Mouse (Mus musculus) 416B (cell line): Measurements from ENCODE around the gene Olfr397.

ENCODE experiments used
- DNase-seq: peaks from one replicate; pipeline ENCODE4 v3.0.0; 2011; ENCODE audit warnings: low read depth

Gene Olfr397

DNA sequence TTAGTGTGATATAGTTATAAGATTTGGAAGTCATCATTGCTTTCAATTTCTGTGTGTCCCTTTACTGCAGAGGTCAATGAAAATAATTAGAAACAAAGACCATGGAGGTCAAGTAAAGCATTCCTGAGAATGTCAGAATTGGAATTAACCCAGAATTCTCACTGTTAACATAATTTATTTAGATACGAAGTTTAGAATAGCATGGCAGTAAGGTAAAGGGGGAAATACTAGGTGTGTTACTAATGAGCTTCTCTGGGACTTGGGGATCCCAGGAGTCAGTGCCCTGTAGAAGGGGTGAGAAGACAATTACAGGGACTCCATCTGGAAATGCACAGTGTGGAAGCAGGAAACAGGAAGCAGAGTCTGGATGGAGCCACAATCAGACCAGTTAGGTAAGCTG, at the start of gene Olfr397:
Gene Olfr397 (plus strand): TSS at position 301 of the 400 bp plus-strand sequence.
- DNase-seq: no peak

DNA sequence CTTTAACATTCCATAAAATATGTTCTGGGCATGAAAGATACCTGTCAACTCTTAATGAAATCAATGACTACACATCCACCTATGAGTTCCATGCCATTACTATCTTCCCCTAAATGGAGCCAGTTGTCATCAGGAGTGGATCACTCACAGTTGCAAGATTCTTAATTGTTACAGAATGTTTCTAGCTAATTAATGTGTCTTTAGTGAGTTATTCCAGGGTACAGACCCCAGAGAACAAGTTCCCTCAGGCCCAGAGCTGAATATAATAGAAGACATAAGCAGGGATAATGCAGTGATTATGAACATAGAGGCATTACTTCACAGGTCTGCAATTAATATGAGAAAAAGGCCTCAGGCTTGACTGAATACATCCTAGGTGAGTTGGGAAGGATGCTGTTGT, 24.2 kb upstream of the Olfr397 start, which contains the start of gene Olfr23:
Gene Olfr23 (plus strand): TSS at position 301 of the 400 bp plus-strand sequence.
- DNase-seq: no peak

DNA sequence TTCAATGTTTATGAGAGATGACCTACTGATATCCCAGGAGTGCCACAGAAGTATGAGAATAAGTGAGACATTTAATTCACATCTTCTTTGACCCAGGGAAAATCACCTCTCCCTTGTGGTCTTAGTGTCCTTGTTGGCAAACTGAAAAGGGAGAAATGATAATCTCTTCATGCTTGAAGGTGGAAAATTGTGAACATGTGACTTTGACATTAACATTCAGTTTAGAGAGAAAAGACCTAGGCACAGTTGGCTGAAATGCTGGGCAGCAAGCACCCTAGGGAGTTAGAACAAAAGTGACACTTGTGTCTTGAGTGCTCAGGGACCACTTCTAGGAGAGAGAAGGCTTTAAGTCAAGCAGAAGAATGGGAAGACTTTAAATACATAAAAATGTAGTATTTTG, 29.7 kb downstream of the Olfr397 start, which contains the start of gene Olfr398:
Gene Olfr398 (minus strand): TSS at position 101 of the 400 bp plus-strand sequence.
- DNase-seq: no peak

DNA sequence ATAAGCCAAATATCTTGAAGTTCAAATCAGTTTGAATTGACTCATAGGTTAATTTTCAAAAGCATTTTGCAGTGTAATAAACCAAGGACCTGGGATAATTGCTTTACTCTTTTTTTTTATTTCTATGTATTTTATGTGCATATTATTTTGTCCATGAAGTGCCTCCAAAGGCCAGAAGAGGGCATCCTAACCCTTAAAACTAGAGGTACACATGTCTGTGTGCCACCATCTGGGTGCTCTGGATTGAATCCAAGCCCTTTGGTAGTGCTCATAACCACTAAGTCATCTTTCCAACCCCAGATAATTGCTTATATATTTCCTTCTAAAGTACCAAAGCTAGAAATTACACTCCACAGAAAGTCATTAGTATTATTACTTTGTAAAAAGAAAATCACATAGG, 32.5 kb downstream of the Olfr397 start:
- DNase-seq: peak; percentile 53
